Mouse (Mus musculus): ENCODE results near the gene Narfl.
A peak's percentile ranks its signal among the peaks of the same experiment; 100 is the strongest.
"Not testable (repeated sequence)": the region's sequence is repeated elsewhere in the genome, so short reads cannot be mapped to it uniquely, and the experiment has no call there.

Gene Narfl

DNA sequence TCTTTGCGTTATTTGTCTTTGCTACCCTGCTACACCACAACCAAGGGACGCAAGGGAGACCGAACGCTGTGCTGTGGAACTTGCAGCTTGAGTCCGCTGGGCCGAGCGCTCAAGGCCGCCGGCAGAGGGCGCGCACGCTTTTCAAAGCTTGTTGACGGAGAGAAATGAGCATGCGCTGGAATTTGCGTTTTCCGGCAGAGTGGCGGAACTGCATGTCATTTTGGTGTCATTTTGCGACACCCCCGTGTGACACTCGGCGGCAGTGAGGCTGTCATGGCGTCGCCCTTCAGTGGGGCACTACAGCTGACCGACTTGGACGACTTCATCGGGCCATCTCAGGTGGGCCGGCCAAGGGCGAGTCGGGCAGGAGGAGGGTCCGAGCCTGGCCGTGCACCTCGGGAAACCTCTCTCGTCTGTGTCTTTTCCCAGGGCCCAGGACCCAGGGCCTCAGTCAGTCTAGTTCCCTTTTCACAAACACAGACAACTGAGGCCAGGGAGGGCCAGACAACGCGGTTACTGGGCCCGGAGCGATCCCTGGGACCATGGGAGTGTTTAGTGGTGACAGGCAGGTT is at the start of gene Narfl:
Narfl (plus strand) TSS at position 228 of the 572 bp plus-strand sequence.
- peak; percentile 98 for DNase-seq

DNA sequence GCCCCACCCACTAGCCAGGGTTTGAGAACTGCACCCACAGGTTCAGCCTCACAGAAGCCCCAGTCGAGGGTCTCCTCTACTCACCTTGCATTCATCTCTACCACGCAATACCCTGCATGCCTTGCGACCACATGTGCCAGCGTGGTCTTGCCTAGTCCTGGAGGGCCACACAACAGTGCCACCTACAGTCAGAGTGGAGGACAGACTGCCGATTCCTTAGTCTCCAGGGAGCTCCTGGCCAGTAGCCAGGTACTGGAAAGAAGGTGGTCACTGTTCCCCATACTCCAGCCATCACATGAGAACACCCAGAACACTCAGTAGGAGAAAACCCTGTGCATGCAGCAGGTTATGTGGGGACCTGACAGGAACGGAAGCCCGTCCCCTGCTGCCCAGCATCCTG is 49.7 kb upstream of the Narfl start:
- no peak for DNase-seq

DNA sequence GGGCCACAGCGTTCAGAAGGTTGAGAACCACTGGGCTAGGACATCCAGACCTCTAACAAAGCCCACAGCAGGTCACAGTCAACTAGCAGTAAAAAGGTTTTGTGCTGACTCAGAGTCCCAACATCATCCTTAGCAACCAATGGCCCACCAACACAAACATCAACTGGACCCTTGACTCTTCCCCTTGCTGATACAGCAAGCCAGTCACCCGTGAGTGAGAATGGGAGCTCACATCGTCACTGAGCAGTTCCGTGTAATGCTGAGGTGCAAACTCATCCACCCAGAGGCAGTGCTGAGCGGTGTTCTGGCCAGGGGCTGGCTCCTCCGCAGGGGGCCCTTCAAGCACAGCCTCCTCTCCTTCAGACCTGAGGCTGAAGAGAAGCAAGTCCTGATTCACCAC is 48.3 kb upstream of the Narfl start:
- no peak for DNase-seq

DNA sequence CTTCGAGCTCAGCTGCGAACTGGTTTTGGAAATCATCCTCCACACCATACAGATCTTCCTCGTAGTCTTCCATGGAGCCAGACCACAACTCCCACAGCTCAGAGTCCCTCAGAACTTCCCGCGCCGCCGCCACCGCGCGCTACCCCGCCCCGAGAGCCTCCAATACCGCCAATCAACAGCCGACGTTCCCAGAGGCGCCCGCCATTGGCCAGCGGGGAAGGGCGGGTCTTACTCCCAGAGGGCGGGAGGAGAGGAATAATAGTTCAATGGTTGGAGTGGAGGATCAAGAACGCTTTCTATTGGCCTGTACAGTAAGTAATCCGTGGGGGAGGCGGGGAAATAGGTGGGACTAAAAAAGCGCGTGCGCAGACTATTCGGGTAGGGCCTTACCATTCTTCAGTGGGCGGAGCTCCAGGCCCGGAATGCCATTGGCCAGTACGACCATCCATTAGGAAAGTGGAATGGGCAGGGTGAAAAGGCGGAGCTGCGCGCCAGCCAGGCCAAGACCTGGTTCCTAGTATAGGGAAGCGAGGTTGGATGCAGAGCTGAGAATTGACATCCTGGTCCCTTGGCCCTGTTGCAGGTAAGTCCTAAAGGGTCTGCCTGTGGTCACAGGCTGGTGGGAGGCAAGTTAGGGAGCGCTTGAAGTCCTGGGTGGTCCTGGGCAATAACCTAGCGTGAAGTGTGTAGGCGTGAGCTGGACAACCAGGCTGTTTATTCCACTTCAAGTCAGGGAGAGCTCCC is 46.1 kb upstream of the Narfl start, which contains the start of the genes Chtf18 and Rpusd1:
Chtf18 (minus strand) TSS at position 155 of the 744 bp plus-strand sequence.
Rpusd1 (plus strand) TSS at position 406 of the 744 bp plus-strand sequence.
- DNase-seq, result peak; percentile 97

DNA sequence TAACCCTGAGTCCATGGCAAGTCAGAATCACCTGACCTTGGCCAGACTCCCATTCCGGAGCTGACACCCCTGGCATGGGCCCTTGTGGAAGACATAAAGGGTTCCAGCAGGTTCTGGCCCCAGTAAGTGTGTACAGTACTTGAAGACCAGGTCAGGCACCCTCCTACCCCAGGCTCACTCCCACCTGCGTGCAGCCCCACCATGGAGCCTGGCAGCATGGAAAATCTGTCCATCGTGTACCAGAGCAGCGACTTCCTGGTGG is 45.6 kb upstream of the Narfl start:
- no peak for DNase-seq

DNA sequence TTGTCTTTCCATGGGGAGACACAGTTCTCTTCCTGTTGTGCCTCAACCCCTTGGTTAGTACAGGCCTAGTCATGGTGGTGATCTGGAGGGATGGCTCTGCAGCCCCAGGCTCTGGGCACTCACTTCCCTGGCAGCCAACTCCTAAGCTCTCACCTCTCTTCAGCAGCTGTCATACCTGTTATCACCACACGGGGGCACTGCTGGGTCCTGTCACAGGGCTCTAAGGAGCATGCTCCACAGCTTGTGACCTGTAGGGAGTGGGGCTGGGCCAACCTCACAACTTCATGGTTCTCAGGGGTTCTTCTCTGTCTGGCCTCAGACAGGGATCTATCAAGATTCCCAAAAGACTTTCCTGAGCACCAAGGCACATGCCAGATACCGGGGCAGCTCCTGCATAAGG is 41.5 kb upstream of the Narfl start:
- DNase-seq, result peak; percentile 82

DNA sequence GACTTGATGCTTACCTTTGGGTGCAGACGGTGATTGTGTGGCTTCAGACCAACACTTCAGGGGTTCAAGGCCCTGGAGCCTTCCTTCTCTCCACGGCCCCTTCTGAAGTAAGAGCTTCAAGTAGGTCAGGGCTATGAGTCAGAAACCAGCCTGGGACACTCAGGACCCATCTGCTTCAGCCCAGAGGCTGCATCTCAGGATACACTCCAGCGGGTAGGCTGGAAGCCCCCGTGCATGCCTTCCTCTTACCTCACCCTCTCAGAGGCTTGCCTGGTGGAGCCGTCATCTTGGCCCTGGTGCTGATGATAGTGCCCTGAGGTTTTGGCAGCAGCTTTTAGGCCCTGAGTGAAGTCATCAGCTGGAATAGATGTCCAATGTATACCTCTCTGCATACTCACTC is 38.3 kb upstream of the Narfl start:
- DNase-seq, result no peak

DNA sequence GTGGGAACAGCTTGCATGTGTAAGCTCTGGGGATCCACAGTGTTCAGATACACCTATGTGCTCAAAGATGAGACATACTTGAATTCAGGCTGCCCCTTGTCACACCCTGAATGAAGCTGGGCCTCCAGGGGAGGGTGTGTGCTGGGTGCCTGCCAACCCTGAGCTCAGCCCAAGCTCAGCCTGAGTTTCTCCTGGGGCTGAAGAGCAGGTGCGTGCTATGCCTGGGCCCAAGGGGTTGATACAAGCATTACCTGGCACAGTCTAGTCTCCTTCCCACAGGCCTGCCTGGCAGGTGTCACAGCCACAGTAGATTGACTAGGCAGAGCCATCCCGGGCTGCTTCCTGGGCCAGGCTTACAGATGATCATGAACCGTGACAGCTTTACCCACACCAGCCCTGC is 37.8 kb upstream of the Narfl start, which contains the start of gene Mslnl:
Mslnl (plus strand) TSS at position 298 of the 400 bp plus-strand sequence.
- DNase-seq, result no peak

DNA sequence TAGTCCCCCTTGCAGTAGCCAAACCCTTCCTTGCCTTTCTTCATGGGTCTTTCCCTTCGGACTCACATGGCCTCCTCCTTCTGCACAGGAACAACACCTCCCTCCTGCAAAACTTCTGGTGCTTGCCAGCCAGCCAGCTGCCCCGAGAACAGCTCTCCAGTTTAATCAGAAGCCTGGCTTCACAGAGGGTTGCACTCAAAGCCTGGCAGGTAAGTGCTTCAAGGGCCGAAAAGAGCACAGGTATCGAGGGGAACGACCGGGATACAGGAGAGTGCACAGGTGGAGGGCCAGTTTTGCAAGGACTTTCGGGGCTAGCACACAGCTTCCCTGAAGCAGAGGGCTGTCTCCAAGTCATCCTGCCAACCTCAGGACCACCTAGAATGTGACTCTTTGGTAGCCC is 34.7 kb upstream of the Narfl start:
- no peak for DNase-seq

DNA sequence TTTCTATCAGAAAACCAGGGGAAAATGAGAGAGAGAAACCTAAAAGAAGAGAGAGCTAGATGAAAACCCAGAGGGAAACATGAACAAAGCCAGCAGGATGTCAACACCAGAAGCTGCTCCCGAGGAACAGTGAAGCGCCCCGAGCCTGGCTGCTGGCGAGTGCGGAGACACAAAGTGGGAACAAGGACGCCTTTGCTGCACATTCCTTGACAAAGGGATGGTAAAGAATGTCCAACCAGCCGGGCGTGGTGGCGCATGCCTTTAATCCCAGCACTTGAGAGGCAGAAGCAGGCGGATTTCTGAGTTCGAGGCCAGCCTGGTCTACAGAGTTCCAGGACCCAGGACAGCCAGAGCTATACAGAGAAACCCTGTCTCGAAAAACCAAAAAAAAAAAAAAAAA is 32.1 kb upstream of the Narfl start:
- not testable (repeated sequence) for DNase-seq

DNA sequence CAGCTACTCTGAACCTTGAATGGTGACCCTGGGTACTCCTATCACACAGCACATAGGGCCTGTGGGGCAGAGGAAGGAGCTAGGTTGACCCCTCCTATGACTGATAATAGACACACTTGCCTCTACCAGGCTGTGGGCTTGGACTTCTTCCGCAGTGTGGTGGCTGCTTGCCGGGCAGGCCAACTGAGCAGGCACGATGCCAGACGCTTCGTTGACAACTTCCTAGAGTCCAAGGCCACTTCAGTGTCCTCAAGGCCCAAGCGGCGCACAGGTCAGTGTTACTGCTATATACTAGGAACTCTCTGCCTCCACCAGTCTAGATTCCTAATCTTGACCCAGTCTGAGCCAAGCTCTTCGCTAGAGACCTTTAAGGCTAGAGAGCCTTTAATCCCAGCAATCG is 29.7 kb upstream of the Narfl start:
- DNase-seq, result no peak

DNA sequence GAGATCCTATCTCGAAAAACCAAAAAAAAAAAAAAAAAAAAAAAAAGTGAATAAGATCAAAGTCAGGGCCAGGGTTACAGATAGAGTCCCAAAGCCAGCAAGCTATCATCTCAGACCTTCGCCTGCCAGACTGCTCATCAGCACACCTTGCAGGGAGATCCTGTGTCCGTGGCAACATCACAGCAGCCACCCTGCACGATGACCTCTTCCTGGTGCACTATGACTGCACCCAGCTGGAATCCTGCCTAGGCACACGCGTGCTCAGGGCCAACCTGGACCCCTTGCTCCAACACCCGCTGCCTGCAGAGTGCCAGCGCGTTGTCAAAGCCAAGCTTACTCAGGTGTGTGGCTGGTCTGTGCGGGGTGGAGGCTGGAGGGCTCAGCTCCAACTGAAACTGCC is 29.3 kb upstream of the Narfl start:
- no peak for DNase-seq

DNA sequence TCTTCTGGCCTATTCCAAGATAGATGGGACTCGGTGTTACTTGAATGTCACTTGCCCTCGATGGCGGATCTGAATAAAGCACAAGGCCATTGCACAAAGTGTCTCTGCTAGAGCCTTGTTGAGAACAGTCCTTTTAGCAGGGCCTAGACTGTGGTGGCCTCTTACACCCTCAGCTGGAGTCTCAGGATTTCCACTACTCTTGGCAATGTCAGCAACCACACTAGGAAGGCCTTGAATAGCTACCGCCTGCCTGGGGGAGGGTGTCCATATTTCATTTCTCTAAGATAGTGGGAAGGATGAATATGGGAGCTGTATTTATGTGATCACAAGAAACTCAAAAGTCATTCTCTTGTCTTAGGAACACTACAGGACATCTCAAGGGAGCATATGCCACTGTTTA is 25.3 kb upstream of the Narfl start:
- no peak for DNase-seq

DNA sequence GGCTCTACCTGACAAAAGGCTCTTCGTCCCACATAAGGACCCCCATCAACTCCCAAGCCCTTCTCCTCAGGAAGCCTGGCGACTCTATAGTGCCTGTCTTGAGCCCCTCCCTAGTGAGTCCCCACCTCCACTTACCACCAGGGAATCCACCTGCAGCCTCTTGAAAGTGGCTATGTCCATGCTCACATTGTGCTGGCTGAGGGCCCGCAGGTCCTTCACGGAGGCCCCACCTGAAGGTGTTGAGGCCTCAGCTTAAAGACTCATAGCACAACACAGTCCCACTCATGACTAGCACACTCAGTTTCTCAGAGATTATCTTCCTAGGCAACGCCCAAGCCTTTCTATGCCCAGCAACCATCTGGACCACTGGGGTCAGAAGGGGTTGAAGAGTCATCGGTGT is 24.3 kb upstream of the Narfl start:
- DNase-seq, result no peak

DNA sequence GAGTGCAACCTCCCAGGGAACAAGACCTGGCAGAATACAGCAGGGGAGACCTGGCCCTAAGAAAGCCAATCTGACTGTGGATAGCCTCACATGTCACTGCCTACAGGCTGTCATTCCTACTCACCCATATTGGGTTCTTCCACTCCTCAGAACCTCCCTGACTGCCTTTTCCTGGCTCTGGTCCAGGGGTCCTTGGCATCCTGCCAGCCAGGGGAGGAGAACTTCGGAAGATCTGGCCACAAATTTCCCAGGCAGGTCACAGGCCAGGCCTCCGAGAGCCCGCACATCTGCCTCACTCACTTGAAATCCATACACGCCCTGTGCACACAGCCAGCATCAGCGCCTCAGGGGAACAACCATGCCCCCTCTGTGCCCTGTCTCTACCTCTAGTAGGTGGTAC is 22.1 kb upstream of the Narfl start:
- DNase-seq, result no peak

DNA sequence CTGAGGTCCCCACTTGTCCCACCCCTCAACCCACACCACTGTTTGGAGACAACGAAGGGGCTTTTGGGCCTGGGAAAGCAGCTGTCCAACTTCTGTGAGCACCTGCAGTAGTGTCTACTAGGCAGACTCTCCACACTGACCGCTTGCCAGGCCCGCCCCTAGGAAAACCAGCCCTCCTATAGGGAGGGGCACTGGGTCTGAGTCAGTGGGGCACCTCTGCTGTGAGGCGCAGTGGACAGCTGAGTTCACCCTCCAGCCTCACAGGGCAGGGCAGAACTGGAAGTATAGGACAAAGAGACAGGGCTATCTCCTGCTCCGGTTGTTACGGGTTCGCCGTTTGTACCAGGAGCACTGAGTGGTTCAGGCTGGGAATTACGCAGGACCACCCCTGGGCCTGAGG is 19.3 kb upstream of the Narfl start, which contains the start of gene Msln:
Msln (minus strand) TSS at position 138 of the 400 bp plus-strand sequence.
- DNase-seq, result no peak

DNA sequence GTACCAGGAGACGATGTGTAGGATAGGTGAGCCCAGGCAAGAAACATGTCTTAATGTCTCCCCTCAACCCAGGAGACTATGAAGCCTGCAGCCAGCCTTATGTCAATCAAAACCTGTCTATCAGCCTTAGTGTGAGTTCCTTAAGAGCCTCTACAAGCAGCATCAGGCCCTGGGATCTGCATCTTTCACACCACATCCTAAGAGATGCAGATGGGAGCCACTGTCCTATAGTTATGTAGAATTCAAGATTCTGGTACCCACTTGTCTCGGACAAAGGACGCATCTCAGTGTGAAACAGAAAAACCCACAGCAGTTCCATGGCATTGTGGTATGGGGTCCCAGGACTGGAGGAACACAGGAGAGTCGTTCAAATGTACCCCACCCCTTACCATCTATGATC is 18.5 kb upstream of the Narfl start:
- no peak for DNase-seq

DNA sequence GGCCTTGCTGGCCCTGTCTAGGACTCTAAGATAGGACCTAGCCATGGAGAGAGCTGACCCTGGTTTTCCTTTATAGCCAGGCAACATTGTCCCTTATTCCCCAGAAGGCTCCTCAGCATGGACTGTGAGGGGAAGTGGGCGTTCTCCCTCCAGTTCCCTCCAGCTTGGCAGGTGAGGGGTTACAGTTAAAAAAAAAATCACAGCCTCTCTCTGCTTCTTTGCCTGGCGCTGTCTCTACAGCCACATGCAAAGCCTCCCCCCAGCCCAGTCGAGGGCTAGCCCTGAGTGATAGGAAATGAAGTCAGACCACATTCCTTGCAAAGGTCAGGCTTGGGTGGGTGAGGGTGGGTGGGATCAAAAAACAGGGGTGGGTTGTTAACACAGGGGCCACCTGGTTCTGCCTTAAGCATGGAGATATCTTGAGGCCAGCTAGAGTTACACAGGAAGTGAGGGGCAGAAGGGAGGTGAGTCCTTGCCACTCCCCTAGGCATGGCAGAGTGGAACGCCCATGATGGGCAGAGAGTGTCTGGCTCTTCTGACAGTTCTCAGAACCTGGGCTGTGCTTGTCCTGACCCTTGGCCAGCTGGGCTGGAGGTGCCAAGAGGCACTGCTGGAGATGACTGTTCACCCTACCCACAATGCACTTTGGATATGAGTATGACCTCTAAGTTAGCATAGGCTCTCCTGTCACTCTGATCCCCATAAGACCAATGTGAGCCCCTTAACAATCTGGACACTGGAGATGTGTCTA is 17.8 kb upstream of the Narfl start:
- DNase-seq, result no peak

DNA sequence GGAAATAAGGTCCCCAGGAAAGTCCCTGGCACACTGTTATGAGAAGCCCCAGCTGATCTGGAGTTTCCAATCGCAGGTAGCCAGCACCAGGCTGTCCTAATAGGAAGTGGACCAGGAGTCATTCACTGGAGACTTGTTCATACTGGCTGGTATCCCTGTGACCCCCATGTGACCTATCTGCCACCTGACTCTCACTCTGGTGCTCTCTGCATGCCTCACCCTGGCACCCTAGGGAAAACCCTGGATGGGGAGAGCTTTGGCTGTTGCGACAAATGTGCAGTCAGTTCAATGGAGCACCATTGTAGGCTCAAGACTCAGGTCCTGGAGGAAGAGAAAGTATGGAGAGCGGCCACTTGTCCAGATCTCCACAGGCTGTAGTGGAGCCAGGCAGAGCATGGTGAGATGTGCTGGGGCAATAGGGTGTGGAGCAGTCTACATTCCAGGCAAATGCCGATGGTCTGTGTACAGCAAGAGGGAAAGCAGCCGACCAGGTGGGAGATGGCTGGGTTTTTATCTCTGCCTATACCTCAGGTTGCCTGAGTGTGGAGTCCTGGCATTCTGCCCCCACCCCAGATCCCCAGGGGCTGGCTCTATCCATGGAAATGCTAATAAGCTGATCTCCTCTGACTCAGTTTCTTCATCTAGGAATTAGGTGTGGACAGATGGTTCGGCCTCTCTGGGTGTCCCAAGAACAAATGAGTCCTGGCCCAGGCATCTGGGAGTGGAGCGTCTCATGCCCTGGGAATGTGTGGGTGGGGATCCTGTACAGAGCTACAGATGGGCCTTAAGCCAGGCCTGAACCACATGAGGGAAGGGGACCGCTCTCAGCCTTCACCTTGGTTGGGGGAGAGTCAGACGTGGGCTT is 17.0 kb upstream of the Narfl start:
- DNase-seq, result no peak

DNA sequence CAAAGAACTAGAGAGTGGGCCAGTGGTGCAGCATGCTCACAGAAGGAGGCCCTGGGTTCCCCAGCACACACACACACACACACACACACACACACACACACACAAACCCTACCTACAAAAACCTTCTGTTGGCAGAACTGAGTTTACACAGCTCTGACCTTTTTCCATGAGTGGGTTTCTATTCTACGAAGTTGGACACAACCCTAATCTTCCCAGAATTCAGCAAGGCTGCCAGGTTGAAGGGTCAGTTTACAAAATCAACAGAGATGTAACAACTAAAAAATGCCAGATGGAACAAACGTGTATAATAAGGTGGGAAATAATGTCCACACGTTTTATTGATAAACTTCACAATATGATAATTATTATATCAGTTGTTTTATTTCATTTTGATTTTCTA is 15.9 kb upstream of the Narfl start:
- no peak for DNase-seq

DNA sequence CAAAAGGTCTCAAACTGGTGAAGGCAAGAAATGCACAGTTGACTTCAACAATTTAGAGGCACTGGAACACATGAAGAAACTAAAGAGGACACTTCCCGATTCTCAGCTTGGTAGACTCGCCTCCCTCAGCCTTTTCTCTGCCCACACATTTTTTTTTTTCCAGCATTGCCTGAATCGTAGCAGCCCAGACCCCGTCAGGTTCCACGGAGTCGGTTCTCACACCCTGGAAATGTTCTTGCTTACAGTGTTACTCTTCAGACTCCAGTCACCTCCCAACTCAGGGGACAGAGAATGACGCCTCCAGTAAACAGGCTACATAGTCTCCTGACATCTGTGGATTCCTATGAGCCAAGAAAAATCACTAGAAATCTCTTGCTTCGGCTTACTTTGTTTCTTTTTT is 13.4 kb upstream of the Narfl start:
- DNase-seq, result no peak

DNA sequence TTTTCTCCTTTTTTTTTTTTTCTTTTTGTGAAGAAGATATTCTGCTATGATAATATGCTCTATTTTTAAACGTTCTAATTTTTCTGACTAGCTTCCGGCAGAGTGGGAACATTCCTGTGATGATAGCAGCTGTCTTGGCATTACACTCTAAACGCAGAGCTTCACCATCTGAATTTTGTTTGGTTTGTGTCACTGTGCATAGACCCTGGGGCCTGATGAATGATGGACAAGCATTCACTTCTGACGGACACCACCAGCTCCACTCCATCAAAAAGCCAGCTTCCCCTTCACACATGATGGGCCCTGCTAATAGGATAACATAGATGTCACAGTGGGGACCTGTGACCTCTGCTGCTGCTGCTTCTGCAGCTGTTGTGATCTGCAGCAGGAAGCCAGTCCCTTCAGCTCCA is 12.0 kb upstream of the Narfl start:
- no peak for DNase-seq

DNA sequence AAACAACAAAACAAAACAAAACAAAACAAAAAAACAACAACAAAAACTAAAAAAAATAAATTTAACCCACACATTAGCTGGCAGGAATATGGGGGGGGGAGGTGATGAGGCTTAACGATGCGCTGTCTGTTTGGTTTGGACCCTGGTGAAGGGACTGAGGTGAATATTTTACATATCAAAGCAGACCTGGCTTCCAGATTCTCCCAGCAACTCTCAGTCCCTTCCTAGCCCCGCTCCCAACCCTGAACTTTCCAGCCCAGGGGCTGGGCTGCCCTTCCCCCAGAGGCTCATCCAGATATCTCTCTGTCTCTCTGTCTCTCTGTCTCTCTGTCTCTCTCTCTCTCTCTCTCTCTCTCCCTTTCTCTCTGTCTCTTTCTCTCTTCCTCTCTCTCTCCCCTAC is 11.0 kb upstream of the Narfl start:
- no peak for DNase-seq
